Mouse (Mus musculus): Measurements from ENCODE around the gene Phf12.

Phf12 gene

DNA sequence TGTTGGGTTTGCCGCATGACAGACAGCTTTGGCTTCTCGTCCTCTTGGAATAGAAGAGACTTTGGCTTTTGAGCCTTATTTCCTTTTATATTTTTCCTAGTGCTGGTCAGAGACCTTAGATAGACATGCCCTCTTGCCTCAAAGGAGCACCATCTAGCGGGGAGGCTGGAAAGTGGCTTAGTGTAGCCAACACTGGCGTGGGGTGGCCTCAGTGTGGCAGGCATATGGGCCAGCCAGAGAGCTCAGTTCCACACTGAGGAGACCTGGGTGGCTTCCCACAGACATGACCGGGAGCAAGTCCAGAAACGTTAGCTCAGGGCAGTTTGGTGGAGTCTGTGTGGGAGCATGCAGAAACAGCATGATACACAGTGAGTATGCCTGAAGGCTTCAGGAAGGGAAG, 11.8 kb upstream of the Phf12 start:
- no peak for DNase-seq (ENCODE audit: low spot score)

GRCm38 (mm10) chr11:77973520-77973919, 9.0 kb upstream of the Phf12 start:
- DNase-seq (ENCODE audit: low spot score) = no peak

DNA sequence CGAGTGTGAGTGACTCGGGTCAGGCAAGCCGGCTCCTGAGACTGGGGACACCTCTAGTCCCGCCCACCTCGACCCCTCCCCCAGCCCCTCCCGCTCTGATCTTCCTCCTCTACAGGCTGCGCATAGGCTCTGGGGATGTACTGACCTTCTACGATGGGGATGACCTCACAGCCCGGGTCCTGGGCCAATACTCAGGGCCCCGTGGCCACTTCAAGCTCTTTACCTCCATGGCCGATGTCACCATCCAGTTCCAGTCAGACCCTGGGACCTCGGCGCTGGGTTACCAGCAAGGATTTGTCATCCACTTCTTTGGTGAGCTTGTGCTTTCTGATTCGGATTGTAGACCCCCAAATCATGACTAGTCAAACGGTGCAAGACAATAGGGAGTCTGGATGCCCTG, 8.2 kb upstream of the Phf12 start:
- no peak for DNase-seq (ENCODE audit: low spot score)

GRCm38 (mm10) chr11:77975873-77976272, 6.7 kb upstream of the Phf12 start:
- DNase-seq (ENCODE audit: low spot score) = no peak

GRCm38 (mm10) chr11:77978161-77978560, 4.4 kb upstream of the Phf12 start:
- no peak for DNase-seq (ENCODE audit: low spot score)

GRCm38 (mm10) chr11:77979221-77979809, 3.2 kb upstream of the Phf12 start:
- DNase-seq (ENCODE audit: low spot score) = no peak

GRCm38 (mm10) chr11:77980281-77981204, 2.0 kb upstream of the Phf12 start:
- peak; percentile 68 for DNase-seq (ENCODE audit: low spot score)

DNA sequence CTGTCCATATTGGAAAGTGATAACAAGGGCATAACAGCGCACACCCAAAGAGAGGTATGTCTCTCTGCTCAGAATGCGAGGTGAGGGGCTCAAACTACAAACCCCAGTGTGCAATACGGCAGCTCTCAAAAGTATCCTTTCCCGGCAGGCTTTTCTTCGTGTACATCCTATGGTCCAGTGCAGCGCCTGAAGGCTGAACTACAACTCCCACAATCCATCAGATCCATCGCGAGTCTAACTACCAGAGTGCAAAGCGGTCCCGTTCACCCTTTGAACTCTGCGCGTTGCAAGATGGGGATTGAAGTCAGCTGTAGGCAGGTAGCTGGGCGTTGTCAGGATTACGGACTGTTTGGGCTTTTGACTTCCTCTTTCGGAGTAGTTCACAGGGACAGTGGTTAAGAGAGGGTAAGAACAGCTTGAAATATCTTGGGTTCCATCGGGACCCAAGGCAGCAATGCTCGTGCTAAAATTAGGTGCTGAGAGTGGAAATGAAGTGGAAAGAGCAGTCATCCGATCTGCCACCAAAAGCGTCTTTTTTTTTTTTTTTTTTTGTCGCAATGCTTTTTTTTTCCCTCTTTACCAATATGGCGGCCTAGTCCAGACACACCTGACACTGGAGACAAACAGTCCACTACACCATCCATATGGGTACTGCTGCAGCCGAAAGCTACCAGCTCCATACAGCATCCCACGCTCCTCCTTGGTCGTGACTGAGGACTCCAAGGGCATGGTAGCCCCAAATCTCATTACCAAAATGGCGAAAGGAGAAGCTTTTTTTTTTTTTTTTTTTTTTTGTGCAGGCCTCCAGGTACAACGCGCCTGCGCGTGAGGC, 729 bp upstream of the Phf12 start:
- DNase-seq (ENCODE audit: low spot score) = peak; percentile 98

DNA sequence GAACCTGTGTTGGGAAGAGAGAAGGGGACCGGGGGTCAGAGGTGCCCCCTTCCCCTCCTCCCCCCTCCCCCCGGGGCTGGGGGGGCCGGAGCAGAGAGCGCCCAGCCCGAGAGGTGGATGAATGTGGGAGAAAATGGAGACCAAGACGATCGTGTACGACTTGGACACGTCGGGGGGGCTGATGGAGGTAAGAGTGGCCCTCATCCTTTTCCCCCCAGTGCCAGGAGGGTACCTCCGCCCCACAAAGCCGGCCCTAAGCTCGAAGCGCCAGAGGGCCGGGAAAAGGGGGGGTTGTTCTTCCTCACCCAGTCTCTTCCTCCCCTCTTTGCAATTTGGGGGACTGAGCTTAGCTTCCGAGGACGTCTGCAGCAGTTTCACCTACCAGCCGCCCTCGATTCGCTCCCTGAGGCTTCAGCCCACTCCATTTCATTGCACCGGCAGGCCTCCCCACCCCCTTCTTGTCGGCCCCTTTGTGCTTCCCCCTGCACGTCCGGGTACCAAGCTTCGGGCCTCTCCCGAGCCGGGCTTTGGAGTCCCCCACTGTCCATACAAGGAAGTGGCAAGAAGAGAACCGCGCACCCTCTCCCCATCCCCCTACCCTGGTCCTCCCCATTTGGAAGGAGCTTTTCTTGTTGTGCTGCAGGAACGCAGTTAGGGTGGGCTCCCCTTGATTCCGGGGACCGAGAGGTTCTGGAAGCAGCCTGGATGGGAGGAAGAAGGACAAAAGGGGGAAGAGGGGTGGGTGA, 810 bp downstream of the Phf12 start:
- peak; percentile 58 for DNase-seq (ENCODE audit: low spot score)

- peak; percentile 60 for DNase-seq (ENCODE audit: low spot score)
Measured at GRCm38 (mm10) chr11:77983937-77984835, 1.6 kb downstream of the Phf12 start.

- no peak for DNase-seq (ENCODE audit: low spot score)
Measured at GRCm38 (mm10) chr11:77984836-77985231, 2.3 kb downstream of the Phf12 start.

DNA sequence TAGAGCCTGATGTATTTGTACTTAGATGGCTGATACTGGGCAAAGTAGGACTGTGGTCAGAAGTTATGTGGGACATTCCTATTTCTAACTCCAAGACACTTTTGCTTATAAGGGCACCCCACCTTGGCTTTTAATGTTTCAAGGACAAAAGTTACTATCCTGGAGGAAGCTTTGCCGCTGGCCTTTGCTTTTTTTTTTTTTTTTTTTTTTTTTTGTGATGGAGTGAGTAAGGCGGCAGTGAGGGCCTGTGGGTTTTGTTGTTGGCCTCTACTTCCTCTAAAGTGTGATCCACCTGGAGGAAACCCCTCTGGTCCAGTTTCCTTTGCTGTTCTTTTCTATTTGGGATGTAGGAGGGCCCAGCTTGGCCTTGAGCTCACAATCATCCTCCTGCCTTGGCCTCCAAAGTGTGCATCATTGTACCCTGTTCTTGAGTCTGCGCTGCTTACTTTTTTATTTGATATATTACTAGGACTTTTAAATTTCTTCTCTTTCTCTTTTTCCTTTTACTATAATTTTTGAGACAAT, 3.0 kb downstream of the Phf12 start:
- no peak for DNase-seq (ENCODE audit: low spot score)

DNA sequence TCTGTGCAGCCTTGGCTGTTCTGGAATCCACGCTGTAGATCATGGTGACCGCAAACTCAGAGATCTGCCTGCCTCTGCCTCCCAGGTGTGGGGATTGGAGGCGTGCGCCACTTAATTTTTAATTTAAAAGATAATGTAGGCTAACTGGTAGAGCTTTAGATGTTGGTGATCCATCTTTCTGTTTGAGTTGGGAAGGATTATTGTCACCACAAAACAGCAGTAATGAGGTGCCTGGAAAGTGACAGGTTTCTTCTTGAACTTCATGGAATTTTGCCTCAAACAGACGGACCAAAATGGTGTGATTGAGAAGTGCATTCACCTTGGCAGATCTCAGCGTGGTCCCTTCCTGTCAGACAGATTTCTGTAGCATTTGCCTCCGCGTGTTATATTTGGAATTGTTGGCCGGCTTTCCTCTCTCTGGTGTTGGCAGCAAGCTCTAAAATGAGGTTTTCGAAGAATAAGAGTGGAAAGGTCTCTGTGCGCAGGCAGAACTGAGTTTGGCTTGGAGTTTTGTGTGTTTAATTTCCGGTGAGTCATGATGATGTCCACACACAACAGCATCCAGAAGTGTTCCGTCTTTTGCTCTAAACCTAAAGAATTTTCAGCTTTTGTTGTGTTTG, 6.6 kb downstream of the Phf12 start:
- DNase-seq (ENCODE audit: low spot score) = no peak

DNA sequence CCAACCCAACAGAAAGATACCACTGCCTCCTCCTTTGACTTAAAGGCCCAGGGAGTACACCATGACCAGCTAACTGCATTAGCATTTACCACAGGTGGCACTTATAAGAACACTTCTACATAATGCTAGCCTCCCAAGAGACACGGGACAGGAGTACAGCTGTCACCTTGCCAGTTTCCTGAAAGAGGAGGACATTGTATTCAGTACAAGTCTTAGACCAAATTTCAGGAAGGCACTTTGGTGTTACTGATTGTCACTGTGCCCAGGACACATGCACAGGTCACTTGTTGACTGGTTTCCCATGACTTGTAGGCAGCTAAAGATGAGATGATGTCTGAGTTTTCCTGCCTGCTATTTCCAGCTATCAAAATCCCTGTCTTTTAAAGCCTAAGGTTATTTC, 13.0 kb downstream of the Phf12 start:
- DNase-seq (ENCODE audit: low spot score) = no peak

DNA sequence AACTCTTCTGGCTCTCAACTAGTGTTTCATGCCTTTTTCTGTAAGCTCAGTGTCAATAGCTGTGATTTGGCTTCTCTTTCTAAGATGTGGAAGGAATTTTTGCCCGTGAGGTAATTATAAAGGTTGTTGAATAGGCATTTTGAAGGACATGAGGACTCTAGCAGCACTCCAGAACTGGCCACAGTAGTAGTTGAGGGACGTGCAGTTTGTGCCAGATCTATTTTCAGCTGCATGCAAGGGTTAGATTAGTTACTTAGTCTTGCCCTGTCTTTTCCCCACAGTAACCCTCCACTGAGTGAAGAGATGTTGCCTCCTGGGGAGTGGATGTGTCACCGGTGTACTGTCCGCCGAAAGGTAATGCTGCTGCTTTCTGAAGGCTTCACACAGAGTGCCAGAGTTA, 23.9 kb downstream of the Phf12 start:
- no peak for DNase-seq (ENCODE audit: low spot score)

- DNase-seq (ENCODE audit: low spot score) = peak; percentile 79
Measured at GRCm38 (mm10) chr11:78019676-78020075, 37.1 kb downstream of the Phf12 start.

DNA sequence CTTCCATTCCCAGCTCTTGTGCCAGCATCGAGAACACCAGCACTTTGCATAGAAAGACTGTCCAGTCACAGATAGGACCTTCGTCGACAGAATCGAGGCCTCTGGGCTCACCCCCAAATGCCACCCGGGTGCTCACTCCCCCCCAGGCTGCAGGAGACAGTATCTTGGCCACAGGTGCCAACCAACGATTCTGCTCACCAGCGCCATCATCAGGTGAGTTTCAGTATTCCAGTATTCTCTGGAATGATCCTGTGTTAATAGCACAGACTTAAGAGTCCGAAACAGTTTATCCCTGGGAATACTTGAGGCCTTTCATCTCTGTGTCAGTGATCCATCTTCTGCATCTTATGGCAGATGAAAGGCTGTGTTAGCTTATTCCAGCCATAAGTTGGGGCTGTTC, 41.1 kb downstream of the Phf12 start:
- no peak for DNase-seq (ENCODE audit: low spot score)

GRCm38 (mm10) chr11:78029240-78029639, 46.7 kb downstream of the Phf12 start:
- DNase-seq (ENCODE audit: low spot score) = no peak

- no peak for DNase-seq (ENCODE audit: low spot score)
Measured at GRCm38 (mm10) chr11:78030600-78030999, 48.0 kb downstream of the Phf12 start.

DNA sequence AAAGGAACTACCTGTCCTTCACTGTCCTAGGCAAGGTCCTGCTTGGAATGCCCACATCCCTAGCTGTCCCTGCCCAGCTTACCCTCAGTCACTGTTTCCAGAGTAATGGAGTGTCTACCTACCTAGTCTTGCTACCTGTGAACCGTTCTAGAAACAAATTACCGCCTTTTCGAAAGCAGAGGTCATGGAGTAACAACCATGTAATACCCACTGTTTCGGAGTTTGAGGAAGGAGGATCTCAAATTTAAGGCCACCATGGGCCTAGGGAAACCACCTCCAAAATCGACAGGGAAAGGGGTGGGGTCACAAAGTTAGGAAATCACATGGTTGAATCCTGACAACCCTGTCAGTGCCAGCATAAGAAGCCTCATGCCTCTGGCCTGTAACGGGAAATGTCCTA, 48.8 kb downstream of the Phf12 start:
- no peak for DNase-seq (ENCODE audit: low spot score)

Data from layer of hippocampus, adult 11-12 months (tissue).